Mouse (Mus musculus) liver, postnatal 0 days (tissue): ENCODE data around the gene Morn4.

Source experiments
- CTCF ChIP-seq: sonication (generic); IDR thresholded peaks from 2 replicates; pipeline ENCODE4 v1.5.1; 2016; ENCODE audit warnings: antibody characterized with exemption, low read depth
- EP300 ChIP-seq: IDR thresholded peaks from 2 replicates; pipeline ENCODE4 v1.6.1; 2016; ENCODE audit warnings: antibody characterized with exemption, low read depth, mild to moderate bottlenecking

GRCm38 (mm10) chr19:42038310-42038709, 47.8 kb downstream of the Morn4 start:
- TF ChIP-seq CTCF (no peak), EP300 (no peak)
